Mouse (Mus musculus) thymus, postnatal 4 days (tissue): ENCODE measurements around the gene Ablim1.

Source experiments
- DNase-seq: peaks from one replicate; pipeline ENCODE4 v3.0.0; 2021

The Ablim1 gene

DNA sequence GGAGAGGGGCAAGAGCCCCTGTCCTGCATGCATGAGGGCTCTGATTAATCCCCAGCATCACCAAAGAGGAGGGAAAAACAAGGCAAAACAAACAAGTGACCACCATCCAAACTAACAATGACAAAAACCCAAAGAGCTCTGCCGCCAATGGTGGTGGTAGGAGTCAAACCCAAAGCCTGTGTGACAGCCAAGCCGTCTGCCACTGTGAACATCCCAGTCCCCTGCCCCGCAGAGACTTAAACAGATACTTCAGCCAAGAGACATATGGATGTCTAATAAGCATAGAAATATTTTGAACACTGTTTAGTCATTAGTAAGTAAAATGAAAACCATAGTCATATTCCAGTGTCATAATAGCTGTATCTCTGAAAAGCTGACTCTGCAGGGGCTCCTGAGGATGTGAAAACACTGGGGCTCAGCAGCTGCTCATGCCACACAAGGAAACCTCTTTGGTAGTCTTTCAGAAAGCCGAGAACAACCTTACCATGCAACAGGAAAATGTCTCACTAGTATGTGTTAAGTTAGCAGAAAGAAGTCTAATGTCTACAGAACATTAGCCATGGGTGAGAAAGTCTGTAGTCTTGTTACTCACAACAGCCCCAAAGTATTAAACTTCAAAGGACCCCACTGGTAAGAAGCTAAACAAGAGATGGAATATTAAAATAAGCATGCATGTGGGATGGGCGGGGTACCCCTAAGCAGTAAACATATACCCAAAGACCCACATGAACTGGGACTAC lies 221.6 kb downstream of the Ablim1 start:
- DNase-seq: no peak

GRCm38 (mm10) chr19:57091278-57091677 lies 223.4 kb downstream of the Ablim1 start:
- DNase-seq: no peak

- DNase-seq: no peak
Observed at GRCm38 (mm10) chr19:57088804-57089369, 225.8 kb downstream of the Ablim1 start.

DNA sequence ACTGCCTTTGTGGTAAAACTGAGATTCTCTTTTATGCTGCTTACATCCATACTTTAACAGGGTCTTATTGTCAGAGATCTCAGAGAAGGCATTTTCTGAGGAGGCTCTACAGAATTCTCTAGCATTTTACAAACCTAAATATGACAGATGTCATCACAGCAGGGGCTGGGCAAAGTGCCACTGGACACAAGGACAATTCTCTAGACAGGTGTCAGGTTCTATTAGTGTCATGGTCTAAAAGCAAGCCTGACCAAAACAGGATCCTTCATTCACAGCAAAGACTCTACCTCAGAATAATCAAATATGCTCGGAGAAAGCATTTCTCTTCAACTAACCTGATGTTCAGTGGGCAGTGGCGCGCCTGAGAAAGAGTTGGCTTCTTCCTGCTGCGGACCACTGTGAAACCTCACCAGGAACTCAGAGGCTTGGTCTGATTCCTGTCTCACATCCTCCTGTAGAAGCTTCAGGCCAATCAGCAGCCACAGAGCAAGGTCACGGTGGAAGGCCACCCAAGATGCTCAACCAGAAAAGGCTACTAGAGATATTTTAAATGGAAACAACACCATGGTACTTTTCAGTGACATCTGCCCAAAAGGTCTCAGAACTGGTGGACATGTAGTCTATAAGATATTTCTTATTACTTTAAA lies 230.1 kb downstream of the Ablim1 start:
- DNase-seq: no peak

DNA sequence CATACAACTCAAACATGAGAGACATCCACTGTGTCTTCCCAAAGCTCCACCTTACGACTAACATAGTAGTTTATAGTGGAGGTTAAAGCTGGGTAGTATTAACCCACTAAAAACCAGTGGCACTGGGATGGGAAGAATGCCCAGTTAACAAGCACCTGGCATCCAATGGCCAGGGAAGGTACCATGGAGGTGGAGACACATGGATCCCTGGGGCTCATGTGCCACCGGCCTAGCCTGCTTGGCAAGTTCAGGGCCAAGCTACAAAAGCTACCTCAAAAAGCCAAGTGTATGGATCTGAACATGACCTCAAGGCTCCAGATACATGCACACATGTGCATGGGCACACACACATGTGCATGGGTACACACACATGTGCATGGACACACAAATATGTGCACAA lies 230.8 kb downstream of the Ablim1 start:
- no peak for DNase-seq

DNA sequence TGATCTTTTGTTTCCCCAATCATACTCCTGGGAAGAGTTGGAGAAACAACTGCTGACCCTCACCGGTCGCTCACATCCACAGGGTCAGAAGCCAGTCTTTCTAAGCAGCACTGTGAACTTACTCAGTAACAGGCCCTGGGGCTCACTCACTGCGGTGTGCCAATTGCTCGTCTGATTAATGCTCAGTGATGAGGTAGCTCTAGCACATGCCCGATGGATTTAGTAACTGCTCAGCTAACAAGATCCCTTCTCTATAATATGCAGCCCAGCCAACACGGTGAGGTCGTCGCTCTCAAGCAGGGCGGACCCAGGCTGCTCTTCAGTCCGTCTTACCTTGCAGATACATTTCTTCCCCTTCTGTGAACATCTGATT lies 231.6 kb downstream of the Ablim1 start:
- no peak for DNase-seq

DNA sequence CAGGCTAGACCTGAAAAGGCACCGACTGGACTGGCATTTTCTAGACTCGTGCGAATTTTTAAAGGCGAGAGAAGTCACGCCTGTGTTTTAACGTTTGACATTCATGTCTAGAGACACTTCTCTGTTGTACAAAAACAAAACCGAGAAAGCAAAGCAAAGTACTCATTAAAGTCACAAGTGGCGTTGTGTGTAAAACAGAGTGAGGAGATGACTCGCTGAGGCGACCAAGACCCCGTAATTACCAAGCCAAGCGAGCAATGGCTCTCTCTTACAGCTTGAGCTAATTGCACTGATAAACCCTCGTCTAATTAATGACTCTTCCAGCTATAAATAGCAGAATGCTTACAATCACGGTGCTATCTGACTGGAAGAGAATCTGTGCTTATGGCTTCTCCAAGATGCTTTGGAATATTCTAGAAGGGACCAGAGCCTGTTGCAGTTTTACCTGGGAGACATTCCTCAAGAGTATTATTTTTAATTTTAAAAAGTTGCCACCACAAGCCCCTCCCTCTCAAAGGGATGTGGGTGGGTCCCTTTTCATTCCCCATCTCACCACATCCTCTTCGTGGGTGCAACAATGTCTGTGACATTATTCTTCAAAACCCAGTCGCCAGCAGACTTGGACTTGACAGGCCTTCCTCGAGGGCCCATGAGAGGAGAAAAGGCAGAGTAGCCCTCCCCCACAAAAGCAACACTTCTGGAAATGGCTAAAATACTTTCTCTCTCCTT lies 232.1 kb downstream of the Ablim1 start:
- no peak for DNase-seq

- DNase-seq: no peak
Observed at GRCm38 (mm10) chr19:57081536-57081935, 233.2 kb downstream of the Ablim1 start.

DNA sequence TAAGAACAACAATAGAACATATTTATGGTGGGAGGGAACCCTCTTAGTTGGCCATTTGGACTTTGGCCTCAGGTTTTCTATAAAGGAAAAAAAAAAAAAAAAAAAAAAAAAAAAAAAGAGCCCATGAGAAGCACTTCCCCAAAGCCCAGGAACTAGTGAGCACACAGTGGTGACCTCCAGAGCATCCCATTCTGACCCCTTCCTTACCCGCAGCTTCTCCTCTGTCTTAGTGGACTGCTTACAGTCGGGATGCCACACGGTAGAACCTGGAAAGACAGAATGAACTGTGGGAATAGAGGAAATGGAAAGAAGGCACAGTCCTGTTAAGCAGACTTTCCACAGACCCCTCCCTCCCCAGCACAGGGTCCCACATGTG lies 235.1 kb downstream of the Ablim1 start:
- no peak for DNase-seq

- DNase-seq: no peak
Observed at GRCm38 (mm10) chr19:57078867-57079605, 235.7 kb downstream of the Ablim1 start.

DNA sequence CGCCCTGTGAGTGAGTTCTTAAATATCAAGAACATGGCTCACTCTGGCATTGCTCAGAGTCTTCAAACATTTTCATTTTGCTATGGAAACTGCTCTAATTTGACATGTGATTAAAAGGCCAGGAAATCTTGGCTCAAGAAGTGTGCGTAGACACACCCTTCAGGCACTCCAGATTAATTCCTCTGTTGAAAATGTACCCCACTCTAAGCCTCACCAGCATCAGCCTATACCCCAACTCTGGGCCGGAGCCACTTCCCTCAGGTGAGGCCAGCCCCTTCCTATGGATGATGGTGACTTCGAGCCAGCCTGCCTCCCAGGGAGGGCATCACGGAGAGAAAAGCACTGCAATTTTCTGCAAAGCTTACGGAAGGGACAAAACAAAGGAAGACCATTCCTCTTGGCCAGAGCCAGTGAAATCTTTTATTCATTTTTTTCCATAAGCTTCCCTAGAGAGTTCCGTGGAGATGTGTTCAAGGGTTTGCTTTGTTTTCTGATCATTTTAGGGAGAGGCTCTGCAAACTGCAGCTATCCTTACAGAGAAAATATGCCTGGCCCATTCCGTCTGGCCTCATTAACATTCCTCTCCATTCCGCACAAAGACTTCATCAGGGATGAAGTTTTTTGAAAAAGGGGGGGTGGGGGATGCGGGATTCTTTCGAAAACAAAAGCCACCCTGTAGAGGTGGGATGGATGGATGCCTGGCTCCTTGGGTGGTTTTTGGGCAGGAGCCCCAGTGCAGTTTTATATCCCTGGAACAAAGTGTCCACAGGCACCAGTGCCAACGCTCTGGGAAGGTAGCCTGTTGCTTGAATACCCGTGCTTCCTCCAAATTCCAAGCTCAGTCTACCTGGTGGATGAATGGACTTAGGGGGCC lies 236.7 kb downstream of the Ablim1 start:
- DNase-seq: no peak

- no peak for DNase-seq
Observed at GRCm38 (mm10) chr19:57073450-57073849, 241.3 kb downstream of the Ablim1 start.

GRCm38 (mm10) chr19:57072756-57073155 lies 242.0 kb downstream of the Ablim1 start:
- peak; percentile 48 for DNase-seq

- no peak for DNase-seq
Observed at GRCm38 (mm10) chr19:57067108-57067613, 247.6 kb downstream of the Ablim1 start.

DNA sequence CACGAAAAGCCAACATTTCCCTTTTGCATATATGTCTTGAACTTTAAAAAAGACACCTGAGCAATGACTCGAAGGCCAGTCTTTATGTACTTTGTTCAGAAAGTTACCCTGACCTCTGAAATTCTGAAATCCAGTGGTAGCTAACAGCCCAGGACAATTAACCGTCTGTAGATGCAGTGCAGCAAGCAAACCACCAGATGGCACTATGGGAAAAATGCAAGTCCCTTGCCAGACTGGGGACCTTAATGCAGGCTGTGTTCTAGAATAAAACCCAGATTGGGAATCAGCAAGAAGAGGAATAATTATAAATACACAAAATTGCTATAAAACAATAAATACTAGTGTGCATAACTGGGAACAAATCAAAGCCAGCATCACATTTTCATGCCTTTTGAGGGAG lies 248.4 kb downstream of the Ablim1 start:
- DNase-seq: peak; percentile 77

GRCm38 (mm10) chr19:57062746-57063145 lies 252.0 kb downstream of the Ablim1 start:
- no peak for DNase-seq

GRCm38 (mm10) chr19:57059018-57059580 lies 255.6 kb downstream of the Ablim1 start:
- no peak for DNase-seq

DNA sequence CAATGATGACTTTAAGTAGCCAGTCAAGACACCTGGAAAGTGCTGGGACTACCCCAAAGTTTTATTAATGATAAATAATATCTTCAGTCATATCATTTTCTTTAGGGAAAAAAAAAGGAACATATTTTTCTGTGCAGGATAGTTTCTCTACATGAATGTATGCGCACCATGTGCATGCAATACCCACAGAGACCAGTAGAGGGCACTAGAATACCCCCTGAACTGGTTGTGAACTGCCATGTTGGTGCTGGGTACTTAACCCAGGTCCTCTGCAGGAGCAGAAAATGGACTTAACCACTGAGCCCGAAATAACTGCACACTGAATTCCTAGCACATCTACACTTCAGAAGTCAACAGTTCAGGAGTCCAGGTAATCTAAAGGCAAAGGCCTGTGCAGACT lies 257.2 kb downstream of the Ablim1 start:
- no peak for DNase-seq

- DNase-seq: no peak
Observed at GRCm38 (mm10) chr19:57055215-57056120, 259.3 kb downstream of the Ablim1 start.

DNA sequence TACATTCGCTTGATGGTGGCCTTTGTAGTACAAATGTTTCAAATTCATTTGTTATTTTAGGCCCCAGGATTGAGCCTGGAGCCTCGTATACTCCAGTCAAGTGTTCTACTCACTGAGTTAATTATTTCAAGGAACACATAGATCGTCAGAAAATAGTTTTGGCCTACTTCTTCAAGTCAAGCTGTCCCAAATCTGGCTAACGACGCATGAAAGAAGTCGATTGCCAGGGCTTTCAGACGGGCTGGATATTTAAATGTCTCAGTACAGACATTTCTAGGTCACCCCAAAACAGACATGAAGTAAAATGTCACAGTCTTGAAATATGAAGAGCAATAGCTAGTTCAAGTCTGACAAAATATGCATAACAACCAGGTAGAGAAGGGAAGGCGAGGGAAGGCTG lies 261.8 kb downstream of the Ablim1 start:
- DNase-seq: no peak
